Mouse (Mus musculus): ENCODE measurements around the gene Btn2a2. TPM values are rescaled to one million over a fixed set of nuclear protein-coding genes. Genes with fewer than 3 reads are reported as not detected.

Btn2a2 gene
- polyA plus RNA-seq, 1 experiment from 2014 or later = not detected

- Histone ChIP-seq H3K4me1 (replicated peaks) (peaks cover 37% of the 10 kb centered on the region), H3K27ac (no peak overlapping the region), H3K4me2 (no peak overlapping the region), H3K4me3 (replicated peaks) (no peak overlapping the region), H3K27me3 (peaks cover 17% of the 10 kb centered on the region), H3K36me3 (no peaks in the 10 kb centered on the region), H3K9me3 (replicated peaks) (no peaks in the 10 kb centered on the region), H3K9ac (no peak overlapping the region)
- DNase-seq = no peak
- 5% methylated on average over 1 of the region's 1 CpGs for WGBS (ENCODE audit: insufficient replicate concordance)
- ATAC-seq (ENCODE audit: low read depth) = peak; percentile 66
These were observed 2.6 kb upstream of the Btn2a2 start for GRCm38 (mm10) chr13:23491263-23491662.

- no peak for DNase-seq
- Histone ChIP-seq H3K27me3 (peaks cover 17% of the 10 kb centered on the region), H3K9ac (no peak overlapping the region), H3K27ac (no peak overlapping the region), H3K9me3 (replicated peaks) (no peaks in the 10 kb centered on the region), H3K36me3 (no peaks in the 10 kb centered on the region), H3K4me3 (replicated peaks) (no peak overlapping the region), H3K4me2 (no peak overlapping the region), H3K4me1 (replicated peaks) (peaks cover 37% of the 10 kb centered on the region)
- WGBS (ENCODE audit: insufficient replicate concordance) = 26% methylated on average over 1 of the region's 1 CpGs
- 0 out of 2 replicates have a peak, but pooled peaks have one; percentile 27 for ATAC-seq (ENCODE audit: low read depth)
These were observed 2.2 kb upstream of the Btn2a2 start for GRCm38 (mm10) chr13:23490863-23491262.

- Histone ChIP-seq H3K4me1 (replicated peaks) (peaks cover 13% of the 10 kb centered on the region), H3K9me3 (replicated peaks) (no peaks in the 10 kb centered on the region), H3K27me3 (peaks cover 31% of the 10 kb centered on the region), H3K36me3 (no peaks in the 10 kb centered on the region), H3K4me3 (replicated peaks) (no peak overlapping the region), H3K27ac (no peak overlapping the region), H3K4me2 (no peak overlapping the region), H3K9ac (no peak overlapping the region)
- ATAC-seq (ENCODE audit: low read depth) (no peak), DNase-seq (no peak)
- 32% methylated on average over 5 of the region's 5 CpGs for WGBS (ENCODE audit: insufficient replicate concordance)
These were observed 3.4 kb downstream of the Btn2a2 start for GRCm38 (mm10) chr13:23485271-23485670.

GRCm38 (mm10) chr13:23483153-23483552 lies 5.5 kb downstream of the Btn2a2 start:
- H3K4me1 ChIP-seq (replicated peaks) = peaks cover 6% of the 10 kb centered on the region
- DNase-seq (no peak), ATAC-seq (ENCODE audit: low read depth) (no peak)
- no peak overlapping the region for H3K27ac ChIP-seq
- WGBS (ENCODE audit: insufficient replicate concordance) = 48% methylated on average over 2 of the region's 2 CpGs
- no peak overlapping the region for H3K4me3 ChIP-seq (replicated peaks)
- H3K27me3 ChIP-seq = peaks cover 30% of the 10 kb centered on the region
- no peaks in the 10 kb centered on the region for H3K36me3 ChIP-seq
- no peak overlapping the region for H3K4me2 ChIP-seq
- H3K9me3 ChIP-seq (replicated peaks) = no peaks in the 10 kb centered on the region
- no peak overlapping the region for H3K9ac ChIP-seq

GRCm38 (mm10) chr13:23475658-23476057 lies 13.0 kb downstream of the Btn2a2 start:
- Histone ChIP-seq H3K4me2 (no peak overlapping the region), H3K9ac (no peak overlapping the region), H3K27me3 (peaks cover 6% of the 10 kb centered on the region; the same call in 1 of the 2 replicates), H3K27ac (no peak overlapping the region), H3K4me1 (replicated peaks) (no peaks in the 10 kb centered on the region), H3K9me3 (replicated peaks) (no peaks in the 10 kb centered on the region), H3K36me3 (no peaks in the 10 kb centered on the region), H3K4me3 (replicated peaks) (no peak overlapping the region)
- 52% methylated on average over 2 of the region's 2 CpGs for WGBS (ENCODE audit: insufficient replicate concordance)
- ATAC-seq (ENCODE audit: low read depth) (no peak), DNase-seq (no peak)

GRCm38 (mm10) chr13:23466911-23467310 lies 21.7 kb downstream of the Btn2a2 start:
- no peaks in the 10 kb centered on the region for H3K36me3 ChIP-seq
- no peak overlapping the region for H3K27ac ChIP-seq
- H3K4me1 ChIP-seq (replicated peaks) = peaks cover 37% of the 10 kb centered on the region
- WGBS (ENCODE audit: insufficient replicate concordance) = under 1% methylated on average over 9 of the region's 9 CpGs
- H3K9ac ChIP-seq = no peak overlapping the region
- peak overlapping the region; percentile 32; the same call in 1 of the 2 replicates for H3K4me2 ChIP-seq
- ATAC-seq (ENCODE audit: low read depth) (peak; percentile 55), DNase-seq (peak; percentile 85)
- H3K9me3 ChIP-seq (replicated peaks) = no peaks in the 10 kb centered on the region
- H3K4me3 ChIP-seq (replicated peaks) = no peak overlapping the region
- no peaks in the 10 kb centered on the region for H3K27me3 ChIP-seq

DNA sequence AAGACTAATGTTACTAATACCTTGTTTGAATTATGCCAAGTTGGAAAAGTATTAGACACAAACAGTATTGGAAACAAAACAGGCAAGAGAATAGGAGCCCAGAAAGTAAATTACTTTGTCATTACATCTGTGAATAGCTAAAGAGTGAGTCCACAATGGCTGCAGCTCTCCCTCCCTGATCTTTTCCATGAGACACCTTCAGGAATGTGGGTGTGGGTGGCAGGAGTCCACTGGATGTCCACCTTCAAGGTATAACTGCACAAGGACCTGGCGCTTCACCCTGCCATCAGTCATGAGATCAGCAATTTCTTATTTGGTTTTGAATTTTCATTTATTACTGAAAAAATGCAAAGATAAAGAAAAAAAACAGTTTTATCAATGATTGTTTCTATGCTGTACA lies 22.4 kb downstream of the Btn2a2 start:
- no peaks in the 10 kb centered on the region for H3K27me3 ChIP-seq
- ATAC-seq (ENCODE audit: low read depth) (no peak), DNase-seq (no peak)
- WGBS (ENCODE audit: insufficient replicate concordance) = 62% methylated on average over 1 of the region's 1 CpGs
- H3K36me3 ChIP-seq = no peaks in the 10 kb centered on the region
- peak overlapping the region; percentile 94 for H3K4me2 ChIP-seq
- peaks cover 43% of the 10 kb centered on the region for H3K4me1 ChIP-seq (replicated peaks)
- H3K9me3 ChIP-seq (replicated peaks) = no peaks in the 10 kb centered on the region
- no peak overlapping the region; the same call in 1 of the 2 replicates for H3K27ac ChIP-seq
- peak overlapping the region; percentile 81; the same call in 1 of the 2 replicates for H3K9ac ChIP-seq
- H3K4me3 ChIP-seq (replicated peaks) = peak overlapping the region; percentile 70

- ATAC-seq (ENCODE audit: low read depth) (peak; percentile 45), DNase-seq (peak; percentile 55)
- Histone ChIP-seq H3K36me3 (no peaks in the 10 kb centered on the region), H3K4me1 (replicated peaks) (peaks cover 49% of the 10 kb centered on the region), H3K27me3 (no peaks in the 10 kb centered on the region), H3K4me3 (replicated peaks) (peak within 1 kb of the TSS; percentile 70), H3K27ac (peak within 1 kb of the TSS; percentile 81), H3K9ac (peak within 1 kb of the TSS; percentile 81), H3K9me3 (replicated peaks) (no peaks in the 10 kb centered on the region), H3K4me2 (peak within 1 kb of the TSS; percentile 94)
- 1% methylated on average over 7 of the region's 7 CpGs for WGBS (ENCODE audit: insufficient replicate concordance)
These were observed 23.0 kb downstream of the Btn2a2 start, which contains the start of gene Btn1a1 for GRCm38 (mm10) chr13:23465600-23466109. TSS of gene Btn1a1 (minus strand) at chr13:23465901.

DNA sequence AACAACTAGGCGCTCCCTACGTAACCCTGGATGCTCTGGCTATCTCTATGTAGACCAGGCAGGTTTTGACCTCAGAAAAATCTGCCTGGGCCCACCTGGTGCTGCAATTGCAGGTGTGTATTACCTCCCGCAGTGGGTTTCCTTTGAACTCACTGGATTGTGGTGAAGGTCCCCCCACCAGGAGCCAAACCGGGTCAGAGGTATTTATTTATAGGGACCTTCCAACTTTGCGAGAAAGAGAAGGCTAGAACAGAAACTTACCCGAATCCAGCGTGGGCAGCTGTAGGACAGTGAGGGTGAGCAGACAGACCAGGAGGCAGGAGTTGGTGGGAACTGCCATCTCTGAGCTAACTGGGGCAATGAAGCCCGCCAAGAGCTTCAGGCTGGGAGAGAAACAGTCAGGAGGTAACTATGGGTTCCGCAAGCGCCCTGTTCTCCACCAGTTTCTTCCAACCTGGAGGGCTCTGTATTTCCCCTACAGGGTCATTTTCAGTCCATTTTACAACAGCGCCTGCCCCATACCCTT lies 23.8 kb downstream of the Btn2a2 start:
- peak overlapping the region; percentile 70 for H3K4me3 ChIP-seq (replicated peaks)
- DNase-seq = peak; percentile 29
- WGBS (ENCODE audit: insufficient replicate concordance) = 2% methylated on average over 11 of the region's 11 CpGs
- H3K36me3 ChIP-seq = no peaks in the 10 kb centered on the region
- peak overlapping the region; percentile 94 for H3K4me2 ChIP-seq
- no peaks in the 10 kb centered on the region for H3K27me3 ChIP-seq
- ATAC-seq (ENCODE audit: low read depth) = peak; percentile 18; the same call in 1 of the 2 replicates
- peak overlapping the region; percentile 81 for H3K27ac ChIP-seq
- H3K9me3 ChIP-seq (replicated peaks) = no peaks in the 10 kb centered on the region
- peaks cover 56% of the 10 kb centered on the region for H3K4me1 ChIP-seq (replicated peaks)
- H3K9ac ChIP-seq = peak overlapping the region; percentile 81

GRCm38 (mm10) chr13:23464224-23464637 lies 24.4 kb downstream of the Btn2a2 start:
- Histone ChIP-seq H3K27ac (peak overlapping the region; percentile 81), H3K4me2 (peak overlapping the region; percentile 94), H3K9me3 (replicated peaks) (no peaks in the 10 kb centered on the region), H3K4me1 (replicated peaks) (peaks cover 63% of the 10 kb centered on the region), H3K9ac (peak overlapping the region; percentile 81), H3K36me3 (no peaks in the 10 kb centered on the region), H3K27me3 (no peaks in the 10 kb centered on the region), H3K4me3 (replicated peaks) (peak overlapping the region; percentile 70)
- WGBS (ENCODE audit: insufficient replicate concordance) = under 1% methylated on average over 29 of the region's 29 CpGs
- ATAC-seq (ENCODE audit: low read depth) (peak; percentile 63), DNase-seq (peak; percentile 59)

- peak; percentile 21 for ATAC-seq (ENCODE audit: low read depth)
- H3K4me1 ChIP-seq (replicated peaks) = peaks cover 69% of the 10 kb centered on the region
These were observed 25.1 kb downstream of the Btn2a2 start for GRCm38 (mm10) chr13:23463381-23464223.

More at GRCm38 (mm10) chr13:23463381-23464223, 25.1 kb downstream of the Btn2a2 start:
- peak overlapping the region; percentile 70 for H3K4me3 ChIP-seq (replicated peaks)
- H3K4me2 ChIP-seq = peak overlapping the region; percentile 94
- peak; percentile 86 for DNase-seq
- H3K27ac ChIP-seq = peak overlapping the region; percentile 81
- H3K9me3 ChIP-seq (replicated peaks) = no peaks in the 10 kb centered on the region
- under 1% methylated on average over 21 of the region's 21 CpGs for WGBS (ENCODE audit: insufficient replicate concordance)
- H3K27me3 ChIP-seq = no peaks in the 10 kb centered on the region
- H3K36me3 ChIP-seq = no peaks in the 10 kb centered on the region
- peak overlapping the region; percentile 81 for H3K9ac ChIP-seq

Measured in liver, embryonic 13.5 days (tissue).